Mouse (Mus musculus): Measurements from ENCODE around the gene Slc20a1.

Gene Slc20a1

DNA sequence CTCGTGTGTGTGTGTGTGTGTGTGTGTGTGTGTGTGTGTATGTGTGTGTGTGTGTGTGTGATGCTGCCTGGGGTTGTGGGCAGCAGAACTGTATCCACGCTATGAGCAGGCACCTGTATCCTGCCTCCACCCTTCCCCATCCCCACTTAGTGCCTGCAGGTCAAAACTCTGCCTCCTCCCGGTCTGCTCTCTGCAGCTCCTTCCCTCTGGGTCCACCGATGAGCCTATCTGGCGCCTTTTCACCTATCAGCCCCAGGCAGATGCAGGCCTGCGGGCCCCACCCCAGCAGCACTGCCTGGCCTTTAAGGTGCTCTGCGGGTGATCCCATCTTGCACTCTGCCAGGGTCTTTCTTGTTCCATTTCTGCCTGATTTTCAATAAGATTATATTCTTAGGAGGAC is 29.1 kb downstream of the Slc20a1 start:
- TF ChIP-seq POU5F1 (IDR thresholded peaks at IDR 0.05; ENCODE audit: borderline replicate concordance, low read length) (no peak), NANOG (IDR thresholded peaks at IDR 0.05; ENCODE audit: borderline replicate concordance, low read length) (no peak), CTCF (conservative IDR thresholded peaks at IDR 0.05; ENCODE audit: low read length) (no peak)
- no peaks in the 10 kb centered on the region for H3K36me3 ChIP-seq (ENCODE audit: insufficient read depth, low read length)
- no peaks in the 10 kb centered on the region for H3K9me3 ChIP-seq (ENCODE audit: low read length)
- H3K4me1 ChIP-seq (replicated peaks; ENCODE audit: low read depth, low read length), result peaks cover 48% of the 10 kb centered on the region
- 0 out of 2 replicates have a peak, but pooled peaks cover 1% of the 10 kb centered on the region for H3K27me3 ChIP-seq (ENCODE audit: insufficient read depth, low read length)
- no peak overlapping the region for H3K4me3 ChIP-seq (replicated peaks; ENCODE audit: low read length)

DNA sequence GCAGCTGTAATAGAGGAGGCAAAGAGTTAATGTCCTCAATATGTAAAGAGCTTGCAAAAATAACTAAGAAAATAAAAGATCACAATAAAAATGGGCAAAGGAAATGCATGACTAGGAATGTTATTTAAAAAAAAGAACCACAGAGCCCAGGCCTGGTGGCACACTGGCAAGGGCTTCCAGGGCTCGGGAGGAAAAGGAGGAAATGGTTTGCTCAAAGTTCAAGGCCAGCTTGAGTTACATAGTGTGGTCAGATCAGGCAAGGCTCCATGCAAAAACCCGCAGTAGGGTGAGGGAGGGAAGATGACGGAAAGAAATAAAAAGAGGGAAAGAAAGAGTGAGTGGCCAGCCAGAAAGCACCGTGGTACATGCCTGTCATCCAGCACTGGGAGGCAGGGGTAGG is 30.0 kb downstream of the Slc20a1 start:
- Histone ChIP-seq H3K36me3 (ENCODE audit: insufficient read depth, low read length) (no peaks in the 10 kb centered on the region), H3K9me3 (ENCODE audit: low read length) (no peaks in the 10 kb centered on the region), H3K4me3 (replicated peaks; ENCODE audit: low read length) (no peak overlapping the region), H3K4me1 (replicated peaks; ENCODE audit: low read depth, low read length) (peaks cover 50% of the 10 kb centered on the region), H3K27me3 (ENCODE audit: insufficient read depth, low read length) (0 out of 2 replicates have a peak, but pooled peaks cover 2% of the 10 kb centered on the region)
- TF ChIP-seq CTCF (conservative IDR thresholded peaks at IDR 0.05; ENCODE audit: low read length) (no peak), NANOG (IDR thresholded peaks at IDR 0.05; ENCODE audit: borderline replicate concordance, low read length) (no peak), POU5F1 (IDR thresholded peaks at IDR 0.05; ENCODE audit: borderline replicate concordance, low read length) (no peak)

DNA sequence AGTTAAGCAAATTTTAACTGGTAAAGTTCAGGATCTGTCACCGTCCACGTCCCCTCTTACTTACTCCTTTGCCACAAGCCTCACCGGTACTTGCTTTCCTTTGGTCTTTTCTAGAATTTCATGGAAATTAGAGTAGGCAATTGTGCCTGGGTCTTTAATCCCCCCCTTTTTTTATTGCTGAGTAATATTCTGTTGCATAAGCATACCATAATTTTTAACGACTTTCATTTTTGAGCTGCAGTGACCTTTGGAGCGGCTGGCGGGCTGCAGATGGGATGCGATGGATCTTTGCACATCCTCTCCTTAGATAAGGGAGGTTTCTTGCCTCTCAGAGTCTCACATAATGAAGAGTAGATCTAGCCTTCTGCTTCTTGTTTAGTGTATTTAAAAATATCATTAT is 30.8 kb downstream of the Slc20a1 start:
- no peak for TF ChIP-seq POU5F1 (IDR thresholded peaks at IDR 0.05; ENCODE audit: borderline replicate concordance, low read length)
- TF ChIP-seq CTCF (conservative IDR thresholded peaks at IDR 0.05; ENCODE audit: low read length), result no peak
- TF ChIP-seq NANOG (IDR thresholded peaks at IDR 0.05; ENCODE audit: borderline replicate concordance, low read length), result no peak
- H3K4me3 ChIP-seq (replicated peaks; ENCODE audit: low read length), result no peak overlapping the region
- H3K36me3 ChIP-seq (ENCODE audit: insufficient read depth, low read length), result no peaks in the 10 kb centered on the region
- no peaks in the 10 kb centered on the region for H3K9me3 ChIP-seq (ENCODE audit: low read length)
- H3K27me3 ChIP-seq (ENCODE audit: insufficient read depth, low read length), result 0 out of 2 replicates have a peak, but pooled peaks cover 2% of the 10 kb centered on the region
- peaks cover 52% of the 10 kb centered on the region for H3K4me1 ChIP-seq (replicated peaks; ENCODE audit: low read depth, low read length)

DNA sequence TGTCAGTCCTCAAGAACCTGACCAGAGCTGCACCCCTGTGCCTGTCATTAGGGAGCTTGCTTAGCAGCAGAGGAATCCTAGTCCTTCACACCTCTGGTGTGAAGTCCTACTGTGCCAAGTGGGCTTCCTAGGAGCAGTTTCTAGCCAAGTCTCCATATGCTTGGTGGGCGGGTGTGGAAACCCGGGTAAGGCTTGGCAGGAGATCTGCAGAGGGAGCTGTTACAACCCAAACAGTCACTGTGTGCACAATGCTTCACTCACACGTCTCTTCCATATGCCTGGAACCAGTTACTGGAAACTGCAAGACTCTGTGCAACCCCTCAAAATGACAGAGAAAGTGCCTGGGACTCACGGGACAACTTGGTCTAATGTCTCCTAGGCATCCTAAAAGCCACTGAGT is 33.5 kb downstream of the Slc20a1 start:
- Histone ChIP-seq H3K4me3 (replicated peaks; ENCODE audit: low read length) (no peak overlapping the region), H3K27me3 (ENCODE audit: insufficient read depth, low read length) (0 out of 2 replicates have a peak, but pooled peaks cover 2% of the 10 kb centered on the region), H3K4me1 (replicated peaks; ENCODE audit: low read depth, low read length) (peaks cover 45% of the 10 kb centered on the region), H3K36me3 (ENCODE audit: insufficient read depth, low read length) (no peaks in the 10 kb centered on the region), H3K9me3 (ENCODE audit: low read length) (no peaks in the 10 kb centered on the region)
- TF ChIP-seq CTCF (conservative IDR thresholded peaks at IDR 0.05; ENCODE audit: low read length) (no peak), POU5F1 (IDR thresholded peaks at IDR 0.05; ENCODE audit: borderline replicate concordance, low read length) (no peak), NANOG (IDR thresholded peaks at IDR 0.05; ENCODE audit: borderline replicate concordance, low read length) (no peak)

DNA sequence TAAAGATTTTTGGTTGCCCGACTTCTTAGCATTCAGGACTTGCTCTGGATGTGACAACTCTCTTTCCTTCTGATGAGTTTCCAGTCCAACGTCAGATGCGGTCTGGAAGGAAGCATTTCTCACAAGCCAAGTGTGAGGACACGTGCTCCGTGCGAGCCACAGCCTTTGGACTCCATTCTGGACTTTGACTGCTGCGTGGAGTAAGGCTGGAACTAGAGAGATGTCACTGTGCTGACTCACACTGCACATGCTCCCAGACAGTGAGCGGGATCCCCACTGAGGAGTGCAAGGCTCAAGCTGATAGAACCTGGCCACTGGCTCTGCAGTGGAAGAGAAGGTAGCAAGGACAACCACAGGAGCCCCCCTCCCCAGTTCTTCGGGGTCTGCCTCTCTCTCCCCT is 33.9 kb downstream of the Slc20a1 start:
- TF ChIP-seq NANOG (IDR thresholded peaks at IDR 0.05; ENCODE audit: borderline replicate concordance, low read length) (no peak), POU5F1 (IDR thresholded peaks at IDR 0.05; ENCODE audit: borderline replicate concordance, low read length) (no peak), CTCF (conservative IDR thresholded peaks at IDR 0.05; ENCODE audit: low read length) (no peak)
- no peaks in the 10 kb centered on the region for H3K36me3 ChIP-seq (ENCODE audit: insufficient read depth, low read length)

DNA sequence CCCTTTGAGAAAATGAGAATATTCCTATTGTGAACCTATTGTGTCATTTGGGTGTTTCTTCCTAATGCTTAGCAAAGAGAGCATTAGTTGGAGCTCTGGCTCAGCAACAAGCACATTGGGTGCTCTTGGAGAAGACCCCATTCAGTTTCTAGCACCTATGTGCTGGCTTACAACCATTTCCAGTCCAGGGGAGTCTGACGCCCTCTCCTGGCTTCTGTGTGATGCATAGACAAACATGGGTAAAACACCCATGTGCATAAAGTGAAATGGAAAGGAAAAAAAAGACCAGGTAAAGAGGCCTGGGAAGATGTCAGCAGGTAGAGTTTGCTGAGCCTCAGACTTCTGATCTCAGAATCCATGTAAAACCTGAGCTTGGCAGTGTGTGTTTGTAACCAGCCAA is 34.7 kb downstream of the Slc20a1 start:
- Histone ChIP-seq H3K4me1 (replicated peaks; ENCODE audit: low read depth, low read length) (peaks cover 38% of the 10 kb centered on the region), H3K27me3 (ENCODE audit: insufficient read depth, low read length) (0 out of 2 replicates have a peak, but pooled peaks cover 2% of the 10 kb centered on the region), H3K4me3 (replicated peaks; ENCODE audit: low read length) (no peak overlapping the region), H3K36me3 (ENCODE audit: insufficient read depth, low read length) (no peaks in the 10 kb centered on the region), H3K9me3 (ENCODE audit: low read length) (no peaks in the 10 kb centered on the region)
- TF ChIP-seq POU5F1 (IDR thresholded peaks at IDR 0.05; ENCODE audit: borderline replicate concordance, low read length) (no peak), NANOG (IDR thresholded peaks at IDR 0.05; ENCODE audit: borderline replicate concordance, low read length) (no peak), CTCF (conservative IDR thresholded peaks at IDR 0.05; ENCODE audit: low read length) (no peak)

More for the DNA sequence above, 33.9 kb downstream of the Slc20a1 start:
- H3K4me3 ChIP-seq (replicated peaks; ENCODE audit: low read length), result no peak overlapping the region
- H3K4me1 ChIP-seq (replicated peaks; ENCODE audit: low read depth, low read length), result peaks cover 44% of the 10 kb centered on the region
- H3K9me3 ChIP-seq (ENCODE audit: low read length), result no peaks in the 10 kb centered on the region
- H3K27me3 ChIP-seq (ENCODE audit: insufficient read depth, low read length), result 0 out of 2 replicates have a peak, but pooled peaks cover 2% of the 10 kb centered on the region

DNA sequence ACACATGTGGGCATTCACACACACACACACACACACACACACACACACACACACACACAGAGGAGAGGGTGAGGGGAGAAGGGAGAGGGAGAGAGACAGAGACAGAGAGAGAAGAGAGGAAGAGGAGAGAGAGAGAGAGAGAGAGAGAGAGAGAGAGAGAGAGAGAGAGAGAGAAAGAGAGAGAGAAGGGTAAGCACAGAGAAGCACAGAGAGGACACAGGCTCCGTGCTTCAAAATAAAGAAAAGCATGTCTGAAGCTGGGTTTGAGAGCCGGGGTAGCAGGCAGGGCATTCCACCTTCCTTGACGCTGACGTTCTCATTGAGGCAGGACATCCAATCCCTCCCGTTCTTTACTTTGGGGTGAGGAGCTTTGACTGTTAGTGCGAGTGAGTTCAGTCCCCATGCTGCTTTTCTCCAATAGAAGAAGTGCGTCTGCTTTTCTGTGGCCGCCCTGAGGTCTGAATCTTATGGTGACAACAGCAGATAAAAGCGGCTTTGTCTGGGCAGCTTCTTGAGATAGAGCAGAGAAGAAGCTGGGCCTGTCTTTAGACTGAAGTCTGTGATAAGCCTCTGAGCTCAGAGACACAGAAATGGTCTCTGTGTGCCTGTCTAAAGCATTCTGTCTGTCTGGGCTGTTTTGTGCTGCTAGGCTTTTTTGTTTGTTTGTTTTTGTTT is 35.4 kb downstream of the Slc20a1 start:
- H3K27me3 ChIP-seq (ENCODE audit: insufficient read depth, low read length), result 0 out of 2 replicates have a peak, but pooled peaks cover 2% of the 10 kb centered on the region
- no peaks in the 10 kb centered on the region for H3K36me3 ChIP-seq (ENCODE audit: insufficient read depth, low read length)
- no peak overlapping the region for H3K4me3 ChIP-seq (replicated peaks; ENCODE audit: low read length)
- peaks cover 38% of the 10 kb centered on the region for H3K4me1 ChIP-seq (replicated peaks; ENCODE audit: low read depth, low read length)
- no peaks in the 10 kb centered on the region for H3K9me3 ChIP-seq (ENCODE audit: low read length)
- TF ChIP-seq POU5F1 (IDR thresholded peaks at IDR 0.05; ENCODE audit: borderline replicate concordance, low read length) (no peak), NANOG (IDR thresholded peaks at IDR 0.05; ENCODE audit: borderline replicate concordance, low read length) (no peak), CTCF (conservative IDR thresholded peaks at IDR 0.05; ENCODE audit: low read length) (no peak)

DNA sequence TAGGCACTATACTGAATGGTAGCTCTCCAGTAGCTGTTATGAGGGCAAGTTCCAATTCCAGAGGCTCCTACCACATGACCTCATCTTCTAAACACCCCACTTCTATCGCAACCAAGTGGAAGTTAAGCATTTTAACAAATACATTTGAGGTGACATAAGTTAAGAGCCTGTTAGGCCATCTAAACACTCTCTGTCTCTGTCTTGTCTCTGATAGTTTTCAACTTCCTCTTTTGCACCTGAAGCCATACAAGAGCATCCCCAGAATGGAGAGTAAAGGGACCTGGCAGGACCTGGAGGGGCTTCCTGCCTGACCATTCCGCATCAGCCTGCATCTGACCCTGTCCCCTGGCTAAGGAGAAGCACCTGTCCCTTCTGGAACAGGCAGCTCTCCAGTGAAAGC is 36.2 kb downstream of the Slc20a1 start:
- peaks cover 38% of the 10 kb centered on the region for H3K4me1 ChIP-seq (replicated peaks; ENCODE audit: low read depth, low read length)
- no peak overlapping the region for H3K4me3 ChIP-seq (replicated peaks; ENCODE audit: low read length)
- TF ChIP-seq NANOG (IDR thresholded peaks at IDR 0.05; ENCODE audit: borderline replicate concordance, low read length), result no peak
- 0 out of 2 replicates have a peak, but pooled peaks cover 2% of the 10 kb centered on the region for H3K27me3 ChIP-seq (ENCODE audit: insufficient read depth, low read length)
- no peaks in the 10 kb centered on the region for H3K9me3 ChIP-seq (ENCODE audit: low read length)
- H3K36me3 ChIP-seq (ENCODE audit: insufficient read depth, low read length), result no peaks in the 10 kb centered on the region

DNA sequence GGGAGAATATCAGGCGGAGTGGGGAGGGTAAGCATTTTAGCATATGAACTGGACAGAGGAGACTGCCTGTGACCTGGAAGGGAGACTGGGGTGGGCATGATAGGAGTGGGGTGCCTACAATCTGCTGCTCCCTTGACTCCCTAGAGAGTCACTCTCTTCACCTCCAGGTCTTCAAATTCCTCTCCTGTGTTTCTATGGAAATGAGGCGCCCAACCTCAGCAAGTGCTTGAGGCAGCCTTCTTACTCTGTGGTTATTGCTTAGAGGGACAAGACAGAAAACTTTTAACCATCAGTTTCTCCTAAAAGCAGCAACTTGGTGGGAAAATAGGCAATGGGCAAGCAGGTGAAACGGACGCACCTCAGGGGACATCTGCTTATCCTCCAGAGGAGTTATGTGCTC is 38.0 kb downstream of the Slc20a1 start:
- no peak for TF ChIP-seq CTCF (conservative IDR thresholded peaks at IDR 0.05; ENCODE audit: low read length)
- TF ChIP-seq NANOG (IDR thresholded peaks at IDR 0.05; ENCODE audit: borderline replicate concordance, low read length), result no peak
- no peak for TF ChIP-seq POU5F1 (IDR thresholded peaks at IDR 0.05; ENCODE audit: borderline replicate concordance, low read length)
- 0 out of 2 replicates have a peak, but pooled peaks cover 2% of the 10 kb centered on the region for H3K27me3 ChIP-seq (ENCODE audit: insufficient read depth, low read length)
- peaks cover 53% of the 10 kb centered on the region for H3K4me1 ChIP-seq (replicated peaks; ENCODE audit: low read depth, low read length)
- no peaks in the 10 kb centered on the region for H3K9me3 ChIP-seq (ENCODE audit: low read length)
- no peaks in the 10 kb centered on the region for H3K36me3 ChIP-seq (ENCODE audit: insufficient read depth, low read length)
- no peak overlapping the region for H3K4me3 ChIP-seq (replicated peaks; ENCODE audit: low read length)

All from E14TG2a.4 (cell line).